Mouse (Mus musculus): ENCODE data around the gene Cadm2. TPM values are rescaled to one million over a fixed set of nuclear protein-coding genes. Genes with fewer than 3 reads are reported as not detected.

Gene Cadm2
- polyA plus RNA-seq, 1 experiment from 2014 or later = 5.3 TPM

GRCm38 (mm10) chr16:67613876-67614275, 6.8 kb downstream of the Cadm2 start:
- Histone ChIP-seq H3K9me3 (ENCODE audit: control insufficient read depth, low read depth, low read length) (no peaks in the 10 kb centered on the region), H3K9ac (replicated peaks; ENCODE audit: low read depth, low read length) (no peak overlapping the region), H3K4me3 (ENCODE audit: low read depth, low read length) (no peak overlapping the region), H3K27me3 (ENCODE audit: control insufficient read depth, insufficient read depth, low read length) (no peaks in the 10 kb centered on the region), H3K4me1 (ENCODE audit: control insufficient read depth, insufficient read depth, low read length) (no peaks in the 10 kb centered on the region), H3K4me2 (replicated peaks; ENCODE audit: low read depth, low read length) (no peak overlapping the region), H3K27ac (ENCODE audit: low read length) (no peak overlapping the region), H3K36me3 (ENCODE audit: control insufficient read depth, insufficient read depth, low read length) (no peaks in the 10 kb centered on the region)
- 31% methylated on average over 2 of the region's 2 CpGs for WGBS
- ATAC-seq (ENCODE audit: insufficient number of reproducible peaks, insufficient read depth, low FRiP score, low read depth) = no peak

- no peak overlapping the region for H3K9ac ChIP-seq (replicated peaks; ENCODE audit: low read depth, low read length)
- no peaks in the 10 kb centered on the region for H3K27me3 ChIP-seq (ENCODE audit: control insufficient read depth, insufficient read depth, low read length)
- no peaks in the 10 kb centered on the region for H3K4me1 ChIP-seq (ENCODE audit: control insufficient read depth, insufficient read depth, low read length)
- no peak overlapping the region for H3K4me3 ChIP-seq (ENCODE audit: low read depth, low read length)
- H3K36me3 ChIP-seq (ENCODE audit: control insufficient read depth, insufficient read depth, low read length) = no peaks in the 10 kb centered on the region
- H3K27ac ChIP-seq (ENCODE audit: low read length) = no peak overlapping the region
- ATAC-seq (ENCODE audit: insufficient number of reproducible peaks, insufficient read depth, low FRiP score, low read depth) = no peak
- no peaks in the 10 kb centered on the region for H3K9me3 ChIP-seq (ENCODE audit: control insufficient read depth, low read depth, low read length)
- WGBS = 43% methylated on average over 7 of the region's 7 CpGs
- no peak overlapping the region for H3K4me2 ChIP-seq (replicated peaks; ENCODE audit: low read depth, low read length)
These were observed 9.6 kb downstream of the Cadm2 start for GRCm38 (mm10) chr16:67610904-67611681.

DNA sequence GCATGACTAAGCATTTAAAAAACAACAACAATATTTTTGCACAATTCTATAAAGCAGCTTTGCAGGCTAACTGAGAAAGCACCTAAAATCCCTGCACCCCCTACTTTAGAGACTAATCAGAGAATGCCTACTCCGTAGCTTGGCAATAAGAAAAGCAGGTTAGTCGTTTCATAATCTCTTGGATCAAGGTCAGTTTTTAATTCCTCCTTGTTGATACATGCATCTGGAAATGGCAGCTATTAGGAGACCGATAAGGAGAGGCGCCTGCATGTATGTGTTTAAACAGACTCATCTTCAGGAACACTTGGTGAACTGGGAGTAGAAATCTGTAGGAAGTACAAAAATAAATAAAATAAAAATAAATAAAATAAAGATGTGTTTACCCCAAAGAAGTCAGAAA, 11.6 kb downstream of the Cadm2 start:
- Histone ChIP-seq H3K9me3 (ENCODE audit: control insufficient read depth, low read depth, low read length) (no peaks in the 10 kb centered on the region), H3K27ac (ENCODE audit: low read length) (no peak overlapping the region), H3K4me3 (ENCODE audit: low read depth, low read length) (no peak overlapping the region), H3K4me2 (replicated peaks; ENCODE audit: low read depth, low read length) (no peak overlapping the region), H3K36me3 (ENCODE audit: control insufficient read depth, insufficient read depth, low read length) (no peaks in the 10 kb centered on the region), H3K27me3 (ENCODE audit: control insufficient read depth, insufficient read depth, low read length) (no peaks in the 10 kb centered on the region), H3K9ac (replicated peaks; ENCODE audit: low read depth, low read length) (no peak overlapping the region), H3K4me1 (ENCODE audit: control insufficient read depth, insufficient read depth, low read length) (no peaks in the 10 kb centered on the region)
- ATAC-seq (ENCODE audit: insufficient number of reproducible peaks, insufficient read depth, low FRiP score, low read depth) = no peak
- WGBS = 56% methylated on average over 4 of the region's 4 CpGs

- no peaks in the 10 kb centered on the region for H3K27me3 ChIP-seq (ENCODE audit: control insufficient read depth, insufficient read depth, low read length)
- H3K4me1 ChIP-seq (ENCODE audit: control insufficient read depth, insufficient read depth, low read length) = no peaks in the 10 kb centered on the region
- ATAC-seq (ENCODE audit: insufficient number of reproducible peaks, insufficient read depth, low FRiP score, low read depth) = no peak
- no peaks in the 10 kb centered on the region for H3K36me3 ChIP-seq (ENCODE audit: control insufficient read depth, insufficient read depth, low read length)
- no peak overlapping the region for H3K4me3 ChIP-seq (ENCODE audit: low read depth, low read length)
- no peaks in the 10 kb centered on the region for H3K9me3 ChIP-seq (ENCODE audit: control insufficient read depth, low read depth, low read length)
- no peak overlapping the region for H3K4me2 ChIP-seq (replicated peaks; ENCODE audit: low read depth, low read length)
- no peak overlapping the region for H3K9ac ChIP-seq (replicated peaks; ENCODE audit: low read depth, low read length)
- WGBS = 58% methylated on average over 3 of the region's 3 CpGs
- no peak overlapping the region for H3K27ac ChIP-seq (ENCODE audit: low read length)
These were observed 12.2 kb downstream of the Cadm2 start for GRCm38 (mm10) chr16:67608499-67608898.

DNA sequence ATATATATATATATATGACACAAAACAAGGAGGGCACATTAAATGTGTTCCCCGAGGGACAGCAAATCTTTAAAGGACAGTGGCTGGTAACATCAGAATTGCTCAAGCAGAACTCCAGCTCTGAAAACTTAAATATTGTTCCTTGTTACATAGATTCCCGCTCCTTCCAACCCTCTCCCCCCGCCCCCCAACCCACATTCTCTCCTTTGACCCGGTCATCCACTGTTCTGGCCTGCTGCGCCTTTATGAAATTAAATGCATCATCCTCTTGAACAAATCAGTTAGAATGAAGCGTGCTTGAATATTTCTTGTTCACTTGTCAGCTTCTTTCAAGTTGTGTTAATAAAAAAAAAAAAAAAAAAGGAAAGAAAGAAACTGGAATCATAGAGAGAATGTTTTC, 15.0 kb downstream of the Cadm2 start:
- no peak overlapping the region for H3K4me3 ChIP-seq (ENCODE audit: low read depth, low read length)
- no peaks in the 10 kb centered on the region for H3K36me3 ChIP-seq (ENCODE audit: control insufficient read depth, insufficient read depth, low read length)
- no peak overlapping the region for H3K27ac ChIP-seq (ENCODE audit: low read length)
- H3K4me1 ChIP-seq (ENCODE audit: control insufficient read depth, insufficient read depth, low read length) = no peaks in the 10 kb centered on the region
- H3K9me3 ChIP-seq (ENCODE audit: control insufficient read depth, low read depth, low read length) = no peaks in the 10 kb centered on the region
- no peaks in the 10 kb centered on the region for H3K27me3 ChIP-seq (ENCODE audit: control insufficient read depth, insufficient read depth, low read length)
- ATAC-seq (ENCODE audit: insufficient number of reproducible peaks, insufficient read depth, low FRiP score, low read depth) = no peak
- 68% methylated on average over 6 of the region's 6 CpGs for WGBS
- H3K4me2 ChIP-seq (replicated peaks; ENCODE audit: low read depth, low read length) = no peak overlapping the region
- no peak overlapping the region for H3K9ac ChIP-seq (replicated peaks; ENCODE audit: low read depth, low read length)

GRCm38 (mm10) chr16:67599981-67600380, 20.7 kb downstream of the Cadm2 start:
- no peaks in the 10 kb centered on the region for H3K9me3 ChIP-seq (ENCODE audit: control insufficient read depth, low read depth, low read length)
- WGBS = 74% methylated on average over 9 of the region's 9 CpGs
- H3K27me3 ChIP-seq (ENCODE audit: control insufficient read depth, insufficient read depth, low read length) = no peaks in the 10 kb centered on the region
- no peak overlapping the region for H3K4me2 ChIP-seq (replicated peaks; ENCODE audit: low read depth, low read length)
- no peak overlapping the region for H3K27ac ChIP-seq (ENCODE audit: low read length)
- ATAC-seq (ENCODE audit: insufficient number of reproducible peaks, insufficient read depth, low FRiP score, low read depth) = no peak
- H3K9ac ChIP-seq (replicated peaks; ENCODE audit: low read depth, low read length) = no peak overlapping the region
- H3K4me3 ChIP-seq (ENCODE audit: low read depth, low read length) = no peak overlapping the region
- H3K4me1 ChIP-seq (ENCODE audit: control insufficient read depth, insufficient read depth, low read length) = no peaks in the 10 kb centered on the region
- H3K36me3 ChIP-seq (ENCODE audit: control insufficient read depth, insufficient read depth, low read length) = no peaks in the 10 kb centered on the region

DNA sequence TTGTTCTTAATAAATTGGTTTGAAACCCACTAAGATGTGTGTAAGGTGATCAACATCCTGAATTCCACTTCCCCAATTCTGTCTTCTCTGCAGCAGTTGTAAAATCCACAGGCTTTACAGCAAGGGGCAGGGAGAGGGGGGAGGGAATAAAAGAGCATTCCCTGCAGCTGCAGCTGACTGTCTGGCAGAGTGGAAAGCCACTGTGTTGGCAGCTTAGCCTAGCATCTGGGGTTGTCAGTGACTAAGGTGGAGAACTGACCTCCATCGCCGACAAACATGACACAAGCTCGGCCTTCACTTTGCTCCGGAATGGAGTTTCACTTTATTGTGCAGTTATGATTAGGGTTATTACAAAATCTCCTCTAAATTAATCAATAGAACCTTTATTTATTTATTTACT, 21.9 kb downstream of the Cadm2 start:
- WGBS = 74% methylated on average over 4 of the region's 4 CpGs
- ATAC-seq (ENCODE audit: insufficient number of reproducible peaks, insufficient read depth, low FRiP score, low read depth) = no peak
- Histone ChIP-seq H3K4me2 (replicated peaks; ENCODE audit: low read depth, low read length) (no peak overlapping the region), H3K9me3 (ENCODE audit: control insufficient read depth, low read depth, low read length) (no peaks in the 10 kb centered on the region), H3K4me3 (ENCODE audit: low read depth, low read length) (no peak overlapping the region), H3K27ac (ENCODE audit: low read length) (no peak overlapping the region), H3K9ac (replicated peaks; ENCODE audit: low read depth, low read length) (no peak overlapping the region), H3K27me3 (ENCODE audit: control insufficient read depth, insufficient read depth, low read length) (no peaks in the 10 kb centered on the region), H3K4me1 (ENCODE audit: control insufficient read depth, insufficient read depth, low read length) (no peaks in the 10 kb centered on the region), H3K36me3 (ENCODE audit: control insufficient read depth, insufficient read depth, low read length) (no peaks in the 10 kb centered on the region)

- WGBS = 84% methylated on average over 6 of the region's 6 CpGs
- no peaks in the 10 kb centered on the region for H3K9me3 ChIP-seq (ENCODE audit: control insufficient read depth, low read depth, low read length)
- ATAC-seq (ENCODE audit: insufficient number of reproducible peaks, insufficient read depth, low FRiP score, low read depth) = no peak
These were observed 29.7 kb downstream of the Cadm2 start for GRCm38 (mm10) chr16:67591015-67591414.

More at GRCm38 (mm10) chr16:67591015-67591414, 29.7 kb downstream of the Cadm2 start:
- H3K9ac ChIP-seq (replicated peaks; ENCODE audit: low read depth, low read length) = no peak overlapping the region
- no peak overlapping the region for H3K4me3 ChIP-seq (ENCODE audit: low read depth, low read length)
- H3K36me3 ChIP-seq (ENCODE audit: control insufficient read depth, insufficient read depth, low read length) = no peaks in the 10 kb centered on the region
- no peak overlapping the region for H3K4me2 ChIP-seq (replicated peaks; ENCODE audit: low read depth, low read length)
- no peak overlapping the region for H3K27ac ChIP-seq (ENCODE audit: low read length)
- H3K27me3 ChIP-seq (ENCODE audit: control insufficient read depth, insufficient read depth, low read length) = no peaks in the 10 kb centered on the region
- no peaks in the 10 kb centered on the region for H3K4me1 ChIP-seq (ENCODE audit: control insufficient read depth, insufficient read depth, low read length)
